Mouse (Mus musculus): ENCODE results near the gene P2ry2. TPM values are rescaled to one million over a fixed set of nuclear protein-coding genes. Genes with fewer than 3 reads are reported as not detected.

The P2ry2 gene
- total and polyA plus RNA-seq, 3 experiments = 0.87 to 1.7 (median 1.4) TPM

DNA sequence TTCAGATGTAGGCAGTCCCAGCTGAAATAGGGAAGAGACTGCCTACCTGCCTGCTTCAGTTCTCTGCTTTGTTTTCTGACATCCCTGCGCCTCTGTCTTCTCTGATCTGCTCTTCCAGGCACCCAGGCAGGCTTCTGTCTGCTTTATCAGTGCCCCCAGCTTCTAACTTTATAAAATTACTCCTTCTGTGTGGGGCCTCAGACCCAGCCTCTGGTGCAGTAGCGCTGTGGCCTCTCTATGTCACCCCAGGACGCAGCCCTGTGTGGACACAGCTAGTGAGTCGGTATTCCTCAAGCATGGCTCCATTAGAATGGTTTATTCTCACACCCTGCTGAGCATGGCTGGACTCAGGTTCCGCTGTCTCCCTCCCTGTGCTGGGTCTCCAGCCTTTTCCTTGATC, 62.6 kb downstream of the P2ry2 start:
- Histone ChIP-seq H3K36me3 (replicated peaks in 1 of 2; ENCODE audit: control insufficient read depth in 1 of 2, insufficient read depth in 1 of 2, low read length in 1 of 2) (no peaks in the 10 kb centered on the region), H3K4me2 (ENCODE audit: insufficient read depth, low read depth, poor library complexity, severe bottlenecking) (no peak overlapping the region), H3K27me3 (replicated peaks) (no peaks in the 10 kb centered on the region), H3K27ac (ENCODE audit: insufficient read depth, low read depth) (no peak overlapping the region), H3K9me3 (replicated peaks; ENCODE audit: low read length) (no peaks in the 10 kb centered on the region), H3K79me2 (replicated peaks; ENCODE audit: control insufficient read depth, extremely low read depth, insufficient read depth, poor library complexity, severe bottlenecking) (no peaks in the 10 kb centered on the region), H3K4me3 (replicated peaks in 1 of 3; ENCODE audit: low read depth in 2 of 3, low read length in 2 of 3, poor library complexity in 1 of 3) (no peak overlapping the region), H3K9ac (ENCODE audit: insufficient read depth, low read depth) (no peak overlapping the region), H3K4me1 (ENCODE audit: control insufficient read depth in 1 of 2, insufficient read depth in 2 of 2) (peaks cover 10 to 18% of the 10 kb centered on the region in 2 experiments)
- TF ChIP-seq EP300 (IDR thresholded peaks at IDR 0.05; ENCODE audit: low read length) = no peak
- no peak for TF ChIP-seq RCOR1 (conservative IDR thresholded peaks at IDR 0.05; ENCODE audit: low read depth, low read length)
- no peak for TF ChIP-seq JUND (conservative IDR thresholded peaks at IDR 0.05; ENCODE audit: low read depth, low read length)
- no peak for TF ChIP-seq MAX (IDR thresholded peaks at IDR 0.05; ENCODE audit: low read length)
- no peak for TF ChIP-seq NELFE (IDR thresholded peaks at IDR 0.05; ENCODE audit: low read depth, low read length)
- no peak for TF ChIP-seq PAX5 (IDR thresholded peaks at IDR 0.05; ENCODE audit: low read length)
- TF ChIP-seq ETS1 (conservative IDR thresholded peaks at IDR 0.05; ENCODE audit: low read depth, low read length) = no peak
- TF ChIP-seq MEF2A (IDR thresholded peaks at IDR 0.05; ENCODE audit: borderline replicate concordance, low read depth, low read length) = no peak
- TF ChIP-seq HCFC1 (IDR thresholded peaks at IDR 0.05; ENCODE audit: low read depth, low read length) = no peak
- no peak for TF ChIP-seq SIN3A (IDR thresholded peaks at IDR 0.05; ENCODE audit: low read length)
- TF ChIP-seq E2F4 (IDR thresholded peaks at IDR 0.05; ENCODE audit: insufficient replicate concordance, low read depth, low read length) = no peak
- DNase-seq (ENCODE audit: extremely low read depth) = no peak
- dilution Hi-C loops (cut with MboI; ENCODE audit: extremely low pct_ligation_motif_present, extremely low pct_unique_long_range_greater_than_20kb, low sequenced_read_pairs) (no loop called here), in situ Hi-C loops (cut with MboI; ENCODE audit: low pct_ligation_motif_present, low pct_unique_long_range_greater_than_20kb, low sequenced_read_pairs) (no loop called here)

Other genes with a start within 250 kb of the P2ry2 start
- 27.7 and 29.9 TPM in 2 replicates for gene Relt, start 149.4 kb downstream of the P2ry2 start, total RNA-seq (2012; rRNA removed)
- gene Relt, start 149.4 kb downstream of the P2ry2 start, total RNA-seq (2014; rRNA removed) = 24.5 and 25.7 TPM in 2 replicates
- gene Relt, start 149.4 kb downstream of the P2ry2 start, polyA plus RNA-seq (2012; ENCODE audit: insufficient read length, low read depth) = 24.9 and 31.1 TPM in 2 replicates
- 4.6 and 6.7 TPM in 2 replicates for gene Arhgef17, start 80.8 kb downstream of the P2ry2 start, total RNA-seq (2012; rRNA removed)
- 2.3 and 2.6 TPM in 2 replicates for gene Arhgef17, start 80.8 kb downstream of the P2ry2 start, total RNA-seq (2014; rRNA removed)
- gene Arhgef17, start 80.8 kb downstream of the P2ry2 start, polyA plus RNA-seq (2012; ENCODE audit: insufficient read length, low read depth) = 5.2 and 5.6 TPM in 2 replicates
- 0.17 TPM in 1 of 2 replicates, not detected in the other for gene P2ry6, start 38.2 kb downstream of the P2ry2 start, total RNA-seq (2012; rRNA removed)
- gene P2ry6, start 38.2 kb downstream of the P2ry2 start, total RNA-seq (2014; rRNA removed) = not detected in 2 replicates
- 0.45 and 1.5 TPM in 2 replicates for gene P2ry6, start 38.2 kb downstream of the P2ry2 start, polyA plus RNA-seq (2012; ENCODE audit: insufficient read length, low read depth)
- gene Fchsd2, start 80.0 kb upstream of the P2ry2 start, total RNA-seq (2012; rRNA removed) = 25.5 and 26.1 TPM in 2 replicates
- gene Fchsd2, start 80.0 kb upstream of the P2ry2 start, total RNA-seq (2014; rRNA removed) = 23.8 and 25.9 TPM in 2 replicates
- 37.5 and 38.2 TPM in 2 replicates for gene Fchsd2, start 80.0 kb upstream of the P2ry2 start, polyA plus RNA-seq (2012; ENCODE audit: insufficient read length, low read depth)